Mouse (Mus musculus) megakaryocyte, embryonic 14.5 days (primary cell): ENCODE results near the gene Ildr1.

ENCODE experiments used
- FLI1 ChIP-seq: IDR thresholded peaks from 2 replicates; pipeline ENCODE4 v1.6.1; 2012; ENCODE audit warnings: low read length, inconsistent platforms, mixed read lengths
- GATA1 ChIP-seq: IDR thresholded peaks from 3 replicates; pipeline ENCODE4 v1.6.1; 2012; ENCODE audit warnings: mixed read lengths, low read length, inconsistent platforms, borderline replicate concordance

GRCm38 (mm10) chr16:36770830-36771229, 77.1 kb downstream of the Ildr1 start:
- TF ChIP-seq GATA1 (no peak), FLI1 (no peak)
